Mouse (Mus musculus): Measurements from ENCODE around the gene Wnt7b.

Gene Wnt7b

DNA sequence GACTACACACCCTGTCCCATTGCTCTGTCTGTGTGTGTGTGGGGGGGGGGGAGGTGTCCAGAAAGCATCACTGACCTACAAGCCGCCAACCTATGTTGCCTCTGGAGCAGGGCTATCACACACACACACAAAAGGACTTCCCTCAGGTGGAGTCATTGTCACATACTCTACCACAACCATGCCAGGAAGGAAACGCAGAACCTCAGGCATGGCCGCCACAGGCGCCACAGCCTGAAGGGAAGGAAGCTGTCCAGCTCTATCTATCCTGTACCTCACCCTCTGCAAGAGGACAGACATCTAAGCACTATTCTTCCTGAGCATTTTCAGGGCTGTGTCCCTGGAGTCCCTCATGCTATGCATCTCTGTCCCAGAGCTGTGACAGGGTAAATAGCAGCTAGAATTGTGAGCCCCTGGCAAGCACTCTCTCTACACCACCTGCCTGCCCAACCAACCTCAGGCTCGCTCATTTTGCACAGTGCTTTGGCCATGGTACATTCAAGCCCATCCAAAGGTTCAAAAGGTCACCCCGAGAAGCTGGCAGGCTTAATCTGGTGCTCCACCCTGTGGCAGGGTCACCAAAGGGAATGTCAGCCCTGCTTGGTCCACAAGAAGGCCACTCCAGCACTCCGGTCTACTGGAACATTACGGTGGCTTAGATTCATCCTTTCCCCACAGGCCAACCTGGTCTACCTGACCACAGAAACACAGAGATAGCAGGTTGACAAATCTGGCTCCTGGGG lies 12.1 kb downstream of the Wnt7b start:
- DNase-seq (ENCODE audit: low spot score), result no peak

DNA sequence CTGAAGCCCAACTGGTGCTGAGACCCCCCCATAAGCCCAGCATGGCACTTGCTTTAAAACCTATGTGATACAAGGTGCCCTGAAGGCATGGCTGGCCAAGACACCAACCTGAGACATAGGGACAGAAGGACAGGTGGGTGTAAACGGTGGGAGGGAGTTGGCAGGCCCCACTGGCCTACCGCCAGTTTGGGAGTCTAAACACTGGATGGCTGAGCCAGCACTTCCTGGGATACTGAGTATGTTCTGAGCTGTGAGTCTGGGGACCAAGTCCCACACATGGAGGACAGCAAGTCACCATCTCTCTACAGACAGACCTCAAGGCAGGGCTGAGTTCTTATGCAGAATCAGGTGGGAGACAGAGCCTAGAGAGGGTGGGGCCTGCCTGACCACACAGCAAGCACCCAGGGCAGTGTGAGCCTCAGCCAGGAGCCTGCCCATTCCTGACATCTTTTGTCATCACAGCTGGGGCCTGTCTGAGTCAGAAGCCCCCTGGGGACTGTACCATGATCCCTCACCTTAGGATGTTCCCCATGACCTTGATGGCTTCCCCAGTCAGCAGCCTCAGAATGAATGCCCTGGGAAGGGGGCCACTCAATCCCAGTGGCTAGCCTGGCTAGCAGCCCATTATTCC lies 13.0 kb downstream of the Wnt7b start:
- DNase-seq (ENCODE audit: low spot score), result no peak

DNA sequence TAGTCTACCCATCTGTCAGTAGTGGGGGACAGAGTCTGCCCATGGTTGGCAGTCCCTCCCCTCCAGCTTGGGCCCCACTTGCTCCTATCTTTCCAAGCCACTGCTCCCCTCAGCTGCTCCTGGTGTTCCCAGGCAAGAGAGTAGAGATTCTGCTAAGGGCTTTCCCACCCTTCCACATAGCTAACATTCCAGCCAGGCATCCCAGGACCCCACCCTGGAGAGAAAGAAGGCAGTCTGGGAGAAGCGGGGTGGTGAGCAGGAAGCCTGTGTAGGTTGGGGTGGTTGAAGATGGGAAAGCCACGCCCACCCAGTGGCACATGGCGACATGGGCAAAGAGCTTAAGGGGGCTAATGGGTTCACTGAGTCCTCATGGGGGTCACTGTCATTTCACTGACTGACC lies 13.9 kb downstream of the Wnt7b start:
- DNase-seq (ENCODE audit: low spot score), result no peak

GRCm38 (mm10) chr15:85564966-85565365 lies 17.3 kb downstream of the Wnt7b start:
- DNase-seq (ENCODE audit: low spot score), result no peak

GRCm38 (mm10) chr15:85564034-85564769 lies 18.1 kb downstream of the Wnt7b start:
- DNase-seq (ENCODE audit: low spot score), result no peak

GRCm38 (mm10) chr15:85561953-85562352 lies 20.3 kb downstream of the Wnt7b start:
- no peak for DNase-seq (ENCODE audit: low spot score)

DNA sequence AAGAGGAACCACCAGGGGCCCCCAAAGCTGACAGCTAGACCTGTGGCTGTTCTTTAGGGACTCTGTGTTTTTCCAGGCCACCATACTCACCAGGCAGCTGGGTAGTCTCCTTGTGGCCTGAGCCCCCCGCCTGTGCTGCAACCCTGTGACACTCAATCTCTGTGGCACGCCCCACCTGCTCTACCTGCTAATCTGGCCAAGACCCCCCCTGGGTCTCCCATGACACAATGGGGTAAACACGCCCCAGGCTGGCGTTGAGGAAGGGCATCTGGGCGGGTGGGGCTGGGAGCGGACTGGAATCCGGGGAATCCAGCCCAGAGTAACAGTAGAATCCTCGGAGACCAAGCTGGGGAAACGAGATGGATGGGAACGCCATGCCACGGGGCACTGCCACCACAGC lies 21.4 kb downstream of the Wnt7b start:
- no peak for DNase-seq (ENCODE audit: low spot score)

GRCm38 (mm10) chr15:85558840-85559540 lies 23.3 kb downstream of the Wnt7b start:
- no peak for DNase-seq (ENCODE audit: low spot score)

- DNase-seq (ENCODE audit: low spot score), result no peak
Measured at GRCm38 (mm10) chr15:85555799-85556198, 26.5 kb downstream of the Wnt7b start.

- no peak for DNase-seq (ENCODE audit: low spot score)
Measured at GRCm38 (mm10) chr15:85553421-85553820, 28.9 kb downstream of the Wnt7b start.

GRCm38 (mm10) chr15:85546500-85546899 lies 35.8 kb downstream of the Wnt7b start:
- no peak for DNase-seq (ENCODE audit: low spot score)

- DNase-seq (ENCODE audit: low spot score), result no peak
Measured at GRCm38 (mm10) chr15:85545369-85545768, 36.9 kb downstream of the Wnt7b start.

DNA sequence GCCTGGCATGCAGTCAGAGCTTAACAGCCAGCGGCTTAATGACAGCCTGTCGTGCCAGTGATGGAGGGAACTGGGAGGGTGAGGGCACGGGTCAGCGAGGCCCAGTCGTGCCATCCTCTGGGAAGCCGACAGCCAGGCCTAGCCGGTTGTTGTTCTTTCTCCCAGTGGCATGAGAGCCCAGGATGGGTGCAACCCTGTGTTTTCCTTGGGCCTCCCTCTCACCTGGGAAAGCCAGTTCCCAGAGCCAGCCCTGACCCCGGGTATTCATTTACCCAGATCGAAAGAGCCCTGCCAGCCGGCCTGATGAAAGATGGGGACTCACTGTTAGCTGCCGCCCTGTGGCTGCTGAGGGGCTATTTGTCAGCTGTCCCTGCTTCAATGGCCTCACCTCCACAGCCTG lies 44.1 kb downstream of the Wnt7b start:
- DNase-seq (ENCODE audit: low spot score), result no peak

- DNase-seq (ENCODE audit: low spot score), result no peak
Measured at GRCm38 (mm10) chr15:85537151-85537550, 45.1 kb downstream of the Wnt7b start.

DNA sequence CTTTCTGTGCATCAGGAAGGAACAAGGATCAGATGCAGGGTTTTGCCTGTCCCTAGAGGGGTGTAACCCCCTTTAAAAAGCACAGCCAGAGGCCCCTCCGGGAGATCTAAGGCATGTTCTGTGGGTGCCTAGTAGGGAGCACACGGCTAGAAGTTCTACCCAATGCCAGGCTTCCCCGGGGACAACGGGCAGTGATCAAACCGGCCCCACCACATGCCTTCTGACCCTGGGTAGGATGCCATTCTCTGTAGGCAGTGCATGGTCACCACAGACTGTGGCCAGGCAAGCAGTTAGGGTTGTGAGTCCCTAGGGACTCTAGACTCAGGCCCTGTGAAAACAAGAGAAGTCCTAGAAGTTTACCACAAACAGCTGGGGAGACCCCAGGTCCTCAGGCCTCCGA lies 47.6 kb downstream of the Wnt7b start:
- no peak for DNase-seq (ENCODE audit: low spot score)

GRCm38 (mm10) chr15:85534215-85534614 lies 48.1 kb downstream of the Wnt7b start:
- no peak for DNase-seq (ENCODE audit: low spot score)

- no peak for DNase-seq (ENCODE audit: low spot score)
Measured at GRCm38 (mm10) chr15:85532063-85532462, 50.2 kb downstream of the Wnt7b start.

GRCm38 (mm10) chr15:85529911-85530310 lies 52.4 kb downstream of the Wnt7b start:
- DNase-seq (ENCODE audit: low spot score), result no peak

- no peak for DNase-seq (ENCODE audit: low spot score)
Measured at GRCm38 (mm10) chr15:85524404-85524950, 57.8 kb downstream of the Wnt7b start.

GRCm38 (mm10) chr15:85523173-85523991 lies 58.9 kb downstream of the Wnt7b start:
- DNase-seq (ENCODE audit: low spot score), result peak; percentile 46

DNA sequence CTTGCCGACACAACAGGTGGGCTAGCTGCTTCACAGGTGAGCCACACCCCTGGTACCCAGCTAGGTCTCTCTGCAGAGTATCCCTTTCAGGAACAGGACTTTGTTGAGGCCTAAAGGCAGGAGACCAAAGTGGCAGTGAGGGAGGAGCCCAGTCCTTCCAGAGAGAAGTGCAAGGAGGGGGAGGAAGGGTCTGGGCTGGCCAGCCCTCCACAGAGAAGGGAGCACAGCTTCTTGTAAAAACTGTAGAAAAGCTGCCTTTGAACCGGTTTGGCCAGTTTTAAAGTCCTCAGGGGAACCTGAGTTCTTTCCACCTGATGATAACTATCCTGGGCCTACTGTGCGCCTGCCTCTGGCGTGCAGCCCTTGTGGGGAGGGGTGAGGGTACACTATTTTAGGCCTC lies 62.8 kb downstream of the Wnt7b start:
- no peak for DNase-seq (ENCODE audit: low spot score)
